Mouse (Mus musculus) leukemia stem cell, adult 10-12 weeks (primary cell): ENCODE results near the gene Tedc2. TPM values are rescaled to one million over a fixed set of nuclear protein-coding genes. Genes with fewer than 3 reads are reported as not detected.

Source experiments
- polyA plus RNA-seq: library from polyadenylated mRNA; stranded (reverse); fragments of >175 nt; gene quantifications from 2 replicates; pipeline ENCODE4 v1.2.3, GENCODE M21; 2012; ENCODE audit warnings: low replicate concordance

Gene Tedc2
- 20.8 and 26.4 TPM in 2 replicates for polyA plus RNA-seq

GRCm38 (mm10) chr17:24220435-24221411, at the start of gene Tedc2:
TSS of gene Tedc2 (minus strand) at chr17:24220851.

GRCm38 (mm10) chr17:24251320-24252069, 30.8 kb upstream of the Tedc2 start, which contains the start of gene Ccnf:
TSS of gene Ccnf (minus strand) at chr17:24251484.

GRCm38 (mm10) chr17:24209043-24209915, 11.4 kb downstream of the Tedc2 start, which contains the start of gene Ntn3:
TSS of gene Ntn3 (minus strand) at chr17:24209531.

GRCm38 (mm10) chr17:24205284-24205888, 15.3 kb downstream of the Tedc2 start, which contains the start of gene Tbc1d24:
TSS of gene Tbc1d24 (minus strand) at chr17:24205562.

GRCm38 (mm10) chr17:24169317-24170065, 51.2 kb downstream of the Tedc2 start, which contains the start of gene Atp6v0c:
TSS of gene Atp6v0c (minus strand) at chr17:24169702.

Other genes starting within 250 kb of the Tedc2 start
- gene Prss30, start 240.3 kb downstream of the Tedc2 start, polyA plus RNA-seq = 0.43 TPM in 1 of 2 replicates, not detected in the other
- gene Prss22, start 222.8 kb downstream of the Tedc2 start, polyA plus RNA-seq = not detected in 2 replicates
- not detected in 2 replicates for gene Prss27, start 182.7 kb downstream of the Tedc2 start, polyA plus RNA-seq
- 33.7 and 45.0 TPM in 2 replicates for gene Kctd5, start 147.4 kb downstream of the Tedc2 start, polyA plus RNA-seq
- gene Pdpk1, start 69.9 kb downstream of the Tedc2 start, polyA plus RNA-seq = 36.7 and 219 TPM in 2 replicates
- gene Amdhd2, start 57.1 kb downstream of the Tedc2 start, polyA plus RNA-seq = 41.0 and 42.5 TPM in 2 replicates
- gene Atp6v0c, start 51.1 kb downstream of the Tedc2 start, polyA plus RNA-seq = 55.4 and 483 TPM in 2 replicates
- gene Tbc1d24, start 15.3 kb downstream of the Tedc2 start, polyA plus RNA-seq = 4.3 and 11.2 TPM in 2 replicates
- 0.67 and 1.5 TPM in 2 replicates for gene Ntn3, start 11.3 kb downstream of the Tedc2 start, polyA plus RNA-seq
- 65.1 and 76.8 TPM in 2 replicates for gene Ccnf, start 30.6 kb upstream of the Tedc2 start, polyA plus RNA-seq
- not detected in 2 replicates for gene Abca17, start 130.2 kb upstream of the Tedc2 start, polyA plus RNA-seq
- 33.9 and 35.9 TPM in 2 replicates for gene Abca3, start 131.1 kb upstream of the Tedc2 start, polyA plus RNA-seq
- gene Rnps1, start 193.7 kb upstream of the Tedc2 start, polyA plus RNA-seq = 278 and 467 TPM in 2 replicates
- 47.6 and 50.3 TPM in 2 replicates for gene Eci1, start 205.8 kb upstream of the Tedc2 start, polyA plus RNA-seq
- 0.41 TPM in 1 of 2 replicates, not detected in the other for gene Dnase1l2, start 222.3 kb upstream of the Tedc2 start, polyA plus RNA-seq
- gene E4f1, start 249.5 kb upstream of the Tedc2 start, polyA plus RNA-seq = 21.8 and 23.0 TPM in 2 replicates
- gene Pgp, start 249.5 kb upstream of the Tedc2 start, polyA plus RNA-seq = 86.0 and 114 TPM in 2 replicates